Mouse (Mus musculus): Measurements from ENCODE around the gene Mob3c. TPM values are rescaled to one million over a fixed set of nuclear protein-coding genes. Genes with fewer than 3 reads are reported as not detected.

The Mob3c gene
- polyA plus RNA-seq, 1 experiment = 19.3 TPM

DNA sequence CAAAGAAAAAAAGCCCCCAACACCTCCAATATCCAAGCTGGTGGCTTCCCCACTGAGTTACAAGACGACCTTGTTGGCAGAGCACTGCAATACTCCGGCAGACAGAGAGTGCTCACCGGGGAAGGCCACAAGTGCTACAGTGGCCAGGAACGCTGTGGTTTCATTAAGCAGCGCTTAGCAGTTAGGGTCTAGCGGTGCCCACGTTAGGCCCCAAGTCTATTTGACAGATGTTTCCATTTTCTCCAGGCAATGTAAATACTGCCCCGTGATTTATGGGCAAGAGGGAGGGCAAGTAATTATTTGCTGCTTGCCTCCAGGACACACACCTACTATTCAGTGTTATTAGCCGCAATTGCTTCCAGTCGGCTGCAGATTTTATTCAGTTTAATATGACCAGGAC lies 36.0 kb downstream of the Mob3c start:
- peaks cover 77% of the 10 kb centered on the region for H3K4me1 ChIP-seq
- no peaks in the 10 kb centered on the region for H3K9me3 ChIP-seq
- H3K36me3 ChIP-seq (replicated peaks; ENCODE audit: low read length) = peaks cover 100% of the 10 kb centered on the region
- TF ChIP-seq FLI1 (IDR thresholded peaks at IDR 0.05; ENCODE audit: low read length) = no peak
- TF ChIP-seq GATA1 (IDR thresholded peaks at IDR 0.05; ENCODE audit: borderline replicate concordance, low read length) = no peak
- H3K27me3 ChIP-seq (replicated peaks) = no peaks in the 10 kb centered on the region
- no peak overlapping the region for H3K4me3 ChIP-seq (replicated peaks)

DNA sequence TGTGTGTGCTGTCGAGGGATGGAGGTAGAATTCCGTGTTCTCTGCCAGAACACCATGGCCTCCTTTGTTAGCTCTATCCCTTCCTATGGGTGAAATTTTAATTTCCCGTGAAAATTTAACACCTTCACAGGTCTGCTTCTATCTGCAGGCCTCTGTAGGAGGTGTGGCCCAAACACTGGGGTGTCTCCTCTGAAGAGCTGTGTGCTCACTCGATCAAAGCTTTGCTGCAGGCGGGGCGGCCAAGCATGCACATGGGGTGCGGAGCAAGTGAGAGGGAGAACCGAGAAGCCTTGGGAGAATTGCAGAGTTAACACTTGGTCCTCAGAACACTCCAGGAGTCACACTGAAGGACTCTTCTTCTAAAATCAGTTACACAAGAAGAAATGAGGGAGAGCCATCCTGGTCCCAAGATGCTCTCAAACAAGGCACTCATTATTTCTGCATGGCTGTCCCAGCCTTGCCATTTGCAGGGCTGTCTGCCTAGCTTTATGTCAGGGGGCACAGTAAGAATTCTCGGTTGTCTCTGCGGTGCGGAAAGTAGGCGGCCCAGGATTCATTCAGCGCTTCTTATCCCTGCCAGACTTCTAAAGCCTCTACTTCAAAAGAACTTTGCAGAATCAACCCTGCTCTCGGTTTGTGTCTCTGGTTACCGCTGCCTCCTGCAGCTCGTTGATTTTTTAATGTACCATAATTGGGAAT lies 41.8 kb downstream of the Mob3c start:
- Histone ChIP-seq H3K4me3 (replicated peaks) (no peak overlapping the region), H3K36me3 (replicated peaks; ENCODE audit: low read length) (peaks cover 100% of the 10 kb centered on the region), H3K4me1 (peaks cover 43% of the 10 kb centered on the region), H3K9me3 (no peaks in the 10 kb centered on the region), H3K27me3 (replicated peaks) (no peaks in the 10 kb centered on the region)
- TF ChIP-seq FLI1 (IDR thresholded peaks at IDR 0.05; ENCODE audit: low read length) (no peak), GATA1 (IDR thresholded peaks at IDR 0.05; ENCODE audit: borderline replicate concordance, low read length) (no peak)

DNA sequence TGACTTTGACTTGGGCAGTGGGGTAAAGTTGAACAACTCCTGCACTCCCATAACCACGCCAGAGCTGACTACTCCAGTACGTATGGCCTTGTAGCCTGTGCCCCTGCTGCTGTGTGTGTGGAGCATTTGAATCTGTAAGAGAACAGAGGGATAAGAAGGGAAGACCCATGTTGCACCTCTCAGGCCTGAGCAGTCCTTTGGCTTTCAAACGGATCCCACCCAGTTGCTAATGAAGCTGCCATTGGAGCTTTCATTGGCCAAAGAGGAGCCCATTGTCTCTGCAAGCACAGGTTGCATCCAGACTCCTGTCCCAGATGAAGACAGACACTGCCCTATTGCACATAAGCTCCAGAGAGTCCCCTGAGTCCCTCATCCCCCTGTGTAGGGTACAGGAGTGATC lies 45.3 kb downstream of the Mob3c start:
- Histone ChIP-seq H3K27me3 (replicated peaks) (no peaks in the 10 kb centered on the region), H3K4me3 (replicated peaks) (no peak overlapping the region), H3K36me3 (replicated peaks; ENCODE audit: low read length) (peaks cover 100% of the 10 kb centered on the region), H3K4me1 (peaks cover 41% of the 10 kb centered on the region), H3K9me3 (no peaks in the 10 kb centered on the region)
- no peak for TF ChIP-seq GATA1 (IDR thresholded peaks at IDR 0.05; ENCODE audit: borderline replicate concordance, low read length)
- TF ChIP-seq FLI1 (IDR thresholded peaks at IDR 0.05; ENCODE audit: low read length) = no peak

DNA sequence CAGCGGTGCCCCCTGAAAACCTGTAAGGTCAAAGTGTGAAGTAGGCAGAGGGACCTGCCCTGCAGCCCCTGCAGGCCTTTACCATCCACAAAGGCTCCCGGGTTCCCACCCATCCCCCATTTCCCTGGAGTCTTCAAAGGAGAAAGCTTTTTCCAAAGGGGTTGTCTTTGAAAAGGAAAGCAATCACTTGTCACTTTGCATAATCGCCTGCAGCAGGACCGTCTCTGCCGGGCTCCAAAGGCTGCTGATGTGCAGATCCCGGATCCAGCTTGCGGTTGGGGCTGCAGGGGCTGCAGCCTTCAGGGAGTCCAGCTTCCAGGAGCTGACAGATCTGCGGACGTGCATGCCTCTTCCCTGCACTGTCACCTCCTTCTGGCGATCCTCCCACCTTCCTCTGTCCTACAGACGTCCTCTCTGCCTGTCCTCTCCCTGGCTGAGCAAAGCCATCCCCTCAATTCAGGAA lies 50.4 kb downstream of the Mob3c start:
- Histone ChIP-seq H3K36me3 (replicated peaks; ENCODE audit: low read length) (peaks cover 78% of the 10 kb centered on the region), H3K4me3 (replicated peaks) (no peak overlapping the region), H3K9me3 (no peaks in the 10 kb centered on the region), H3K27me3 (replicated peaks) (peaks cover 4% of the 10 kb centered on the region), H3K4me1 (peaks cover 52% of the 10 kb centered on the region)
- TF ChIP-seq FLI1 (IDR thresholded peaks at IDR 0.05; ENCODE audit: low read length) (no peak), GATA1 (IDR thresholded peaks at IDR 0.05; ENCODE audit: borderline replicate concordance, low read length) (no peak)

DNA sequence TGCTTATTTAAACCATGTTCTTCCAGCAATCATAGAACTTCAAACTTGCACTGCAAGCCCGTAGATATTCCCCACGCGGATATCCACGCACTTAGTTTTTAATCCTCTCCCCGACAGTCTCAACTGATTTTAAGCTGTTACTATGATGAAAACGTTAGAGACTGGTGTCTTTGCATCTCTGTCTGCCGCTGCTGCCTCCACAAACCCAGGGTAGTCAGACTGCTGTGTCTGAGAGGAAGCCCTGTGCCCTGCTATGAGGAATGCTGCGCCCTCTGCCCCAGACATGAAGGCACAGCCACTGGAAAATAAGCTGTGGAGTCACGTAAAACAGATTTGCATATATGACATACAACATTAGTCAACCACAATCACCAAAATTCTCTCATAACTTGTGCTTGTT lies 50.9 kb downstream of the Mob3c start:
- peaks cover 73% of the 10 kb centered on the region for H3K36me3 ChIP-seq (replicated peaks; ENCODE audit: low read length)
- peaks cover 49% of the 10 kb centered on the region for H3K4me1 ChIP-seq
- no peak for TF ChIP-seq FLI1 (IDR thresholded peaks at IDR 0.05; ENCODE audit: low read length)
- TF ChIP-seq GATA1 (IDR thresholded peaks at IDR 0.05; ENCODE audit: borderline replicate concordance, low read length) = no peak
- peaks cover 10% of the 10 kb centered on the region for H3K27me3 ChIP-seq (replicated peaks)
- no peaks in the 10 kb centered on the region for H3K9me3 ChIP-seq
- H3K4me3 ChIP-seq (replicated peaks) = no peak overlapping the region

DNA sequence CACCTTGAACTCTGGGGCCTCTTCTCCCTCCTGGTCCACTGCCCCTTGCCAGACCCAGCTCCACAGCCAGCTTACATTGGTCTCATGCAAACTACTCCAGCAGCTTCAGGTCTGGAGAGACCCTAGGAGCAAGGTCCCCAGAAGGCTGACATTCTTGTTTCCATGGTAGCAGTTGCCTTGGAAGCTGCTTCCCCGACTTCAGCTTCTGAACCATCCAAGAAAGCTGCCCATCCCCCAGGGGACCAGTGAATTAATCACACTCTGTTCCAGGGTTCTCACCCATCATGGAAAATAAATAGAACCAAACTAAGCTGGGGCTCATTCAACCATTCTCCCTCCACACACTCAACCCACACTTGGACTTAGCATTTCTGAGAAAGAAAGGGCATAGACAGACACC lies 53.3 kb downstream of the Mob3c start:
- TF ChIP-seq FLI1 (IDR thresholded peaks at IDR 0.05; ENCODE audit: low read length) (no peak), GATA1 (IDR thresholded peaks at IDR 0.05; ENCODE audit: borderline replicate concordance, low read length) (no peak)
- H3K36me3 ChIP-seq (replicated peaks; ENCODE audit: low read length) = peaks cover 49% of the 10 kb centered on the region
- H3K4me1 ChIP-seq = peaks cover 30% of the 10 kb centered on the region
- H3K27me3 ChIP-seq (replicated peaks) = peaks cover 29% of the 10 kb centered on the region
- no peaks in the 10 kb centered on the region for H3K9me3 ChIP-seq
- H3K4me3 ChIP-seq (replicated peaks) = no peak overlapping the region

DNA sequence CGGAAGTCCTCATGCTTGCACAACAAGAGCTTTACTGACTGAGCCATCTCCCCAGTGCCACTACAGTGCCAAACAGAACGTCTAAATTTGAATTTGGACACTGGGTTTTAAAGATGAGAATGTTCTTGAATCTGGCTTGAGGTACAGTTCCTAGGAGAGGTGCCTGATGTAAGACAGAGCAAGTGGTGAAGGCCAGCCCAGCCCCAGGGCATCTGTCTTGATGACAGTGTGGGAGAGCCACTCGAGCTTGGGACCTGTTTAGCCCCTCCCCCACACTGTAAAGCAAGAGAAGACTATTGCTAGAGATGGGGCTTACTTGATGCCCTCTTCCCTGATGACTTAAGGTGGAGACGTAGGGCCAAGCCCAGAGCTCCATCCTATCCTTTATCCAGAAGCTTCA lies 54.3 kb downstream of the Mob3c start:
- no peak for TF ChIP-seq GATA1 (IDR thresholded peaks at IDR 0.05; ENCODE audit: borderline replicate concordance, low read length)
- no peak for TF ChIP-seq FLI1 (IDR thresholded peaks at IDR 0.05; ENCODE audit: low read length)
- H3K36me3 ChIP-seq (replicated peaks; ENCODE audit: low read length) = peaks cover 39% of the 10 kb centered on the region
- no peaks in the 10 kb centered on the region for H3K9me3 ChIP-seq
- no peak overlapping the region for H3K4me3 ChIP-seq (replicated peaks)
- H3K27me3 ChIP-seq (replicated peaks) = peaks cover 33% of the 10 kb centered on the region
- peaks cover 20% of the 10 kb centered on the region for H3K4me1 ChIP-seq

DNA sequence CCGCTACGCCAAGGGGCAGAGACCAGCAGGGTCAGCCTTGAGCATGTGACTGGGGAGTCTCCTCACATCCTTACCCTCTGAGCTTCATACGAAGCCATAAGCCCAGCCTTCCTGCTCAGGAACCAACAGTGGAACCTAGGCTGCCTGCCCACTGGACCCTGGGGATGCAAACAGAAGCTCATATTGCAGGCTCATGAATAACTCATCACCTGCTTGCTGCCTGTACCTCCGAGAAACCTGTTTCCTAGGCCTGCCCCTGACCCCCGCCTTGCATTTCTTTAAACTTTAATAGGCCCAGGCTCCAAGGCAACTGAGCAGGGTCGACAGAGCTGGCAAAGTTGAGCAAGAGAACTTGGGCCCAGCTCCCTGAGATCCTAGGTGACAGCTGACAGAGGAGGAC lies 56.1 kb downstream of the Mob3c start, which contains the start of gene Kncn:
Kncn (plus strand) TSS at position 379 of the 400 bp plus-strand sequence.
- peaks cover 21% of the 10 kb centered on the region for H3K36me3 ChIP-seq (replicated peaks; ENCODE audit: low read length)
- H3K27me3 ChIP-seq (replicated peaks) = peaks cover 50% of the 10 kb centered on the region
- H3K9me3 ChIP-seq = no peaks in the 10 kb centered on the region
- TF ChIP-seq GATA1 (IDR thresholded peaks at IDR 0.05; ENCODE audit: borderline replicate concordance, low read length) (no peak), FLI1 (IDR thresholded peaks at IDR 0.05; ENCODE audit: low read length) (no peak)
- H3K4me1 ChIP-seq = peaks cover 17% of the 10 kb centered on the region
- H3K4me3 ChIP-seq (replicated peaks) = no peak within 1 kb of the TSS

Other genes with a start within 250 kb of the Mob3c start
- not detected in 2 replicates for gene Cyp4a32, start 227.1 kb upstream of the Mob3c start, polyA plus RNA-seq (2012; ENCODE audit: insufficient read depth, low replicate concordance)
- gene Cyp4b1, start 180.4 kb upstream of the Mob3c start, polyA plus RNA-seq (2012; ENCODE audit: insufficient read depth, low replicate concordance) = not detected in 2 replicates
- gene Efcab14, start 90.3 kb upstream of the Mob3c start, polyA plus RNA-seq (2012; ENCODE audit: insufficient read depth, low replicate concordance) = 4.7 and 7.3 TPM in 2 replicates
- gene Tex38, start 47.1 kb upstream of the Mob3c start, polyA plus RNA-seq (2012; ENCODE audit: insufficient read depth, low replicate concordance) = 0.44 TPM in 1 of 2 replicates, not detected in the other
- 16.7 TPM in 1 of 2 replicates, not detected in the other for gene Atpaf1, start 43.3 kb upstream of the Mob3c start, polyA plus RNA-seq (2012; ENCODE audit: insufficient read depth, low replicate concordance)
- gene Mknk1, start 11.1 kb downstream of the Mob3c start, polyA plus RNA-seq (2012; ENCODE audit: insufficient read depth, low replicate concordance) = 293 and 361 TPM in 2 replicates
- 0.29 TPM in 1 of 2 replicates, not detected in the other for gene Kncn, start 56.3 kb downstream of the Mob3c start, polyA plus RNA-seq (2012; ENCODE audit: insufficient read depth, low replicate concordance)
- 0.16 TPM in 1 of 2 replicates, not detected in the other for gene 6430628N08Rik, start 62.6 kb downstream of the Mob3c start, polyA plus RNA-seq (2012; ENCODE audit: insufficient read depth, low replicate concordance)
- gene Dmbx1, start 111.8 kb downstream of the Mob3c start, polyA plus RNA-seq (2012; ENCODE audit: insufficient read depth, low replicate concordance) = not detected in 2 replicates
- 2.9 and 3.8 TPM in 2 replicates for gene Faah, start 189.8 kb downstream of the Mob3c start, polyA plus RNA-seq (2012; ENCODE audit: insufficient read depth, low replicate concordance)
- 0.27 TPM in 1 of 2 replicates, not detected in the other for gene Nsun4, start 225.8 kb downstream of the Mob3c start, polyA plus RNA-seq (2012; ENCODE audit: insufficient read depth, low replicate concordance)
- gene Uqcrh, start 247.0 kb downstream of the Mob3c start, polyA plus RNA-seq (2012; ENCODE audit: insufficient read depth, low replicate concordance) = 24.7 and 73.9 TPM in 2 replicates
- gene Lrrc41, start 247.2 kb downstream of the Mob3c start, polyA plus RNA-seq (2012; ENCODE audit: insufficient read depth, low replicate concordance) = 13.4 and 17.7 TPM in 2 replicates

All from megakaryocyte, embryonic 14.5 days (primary cell).